Mouse (Mus musculus): ENCODE data around the gene Nup62.

Gene Nup62

DNA sequence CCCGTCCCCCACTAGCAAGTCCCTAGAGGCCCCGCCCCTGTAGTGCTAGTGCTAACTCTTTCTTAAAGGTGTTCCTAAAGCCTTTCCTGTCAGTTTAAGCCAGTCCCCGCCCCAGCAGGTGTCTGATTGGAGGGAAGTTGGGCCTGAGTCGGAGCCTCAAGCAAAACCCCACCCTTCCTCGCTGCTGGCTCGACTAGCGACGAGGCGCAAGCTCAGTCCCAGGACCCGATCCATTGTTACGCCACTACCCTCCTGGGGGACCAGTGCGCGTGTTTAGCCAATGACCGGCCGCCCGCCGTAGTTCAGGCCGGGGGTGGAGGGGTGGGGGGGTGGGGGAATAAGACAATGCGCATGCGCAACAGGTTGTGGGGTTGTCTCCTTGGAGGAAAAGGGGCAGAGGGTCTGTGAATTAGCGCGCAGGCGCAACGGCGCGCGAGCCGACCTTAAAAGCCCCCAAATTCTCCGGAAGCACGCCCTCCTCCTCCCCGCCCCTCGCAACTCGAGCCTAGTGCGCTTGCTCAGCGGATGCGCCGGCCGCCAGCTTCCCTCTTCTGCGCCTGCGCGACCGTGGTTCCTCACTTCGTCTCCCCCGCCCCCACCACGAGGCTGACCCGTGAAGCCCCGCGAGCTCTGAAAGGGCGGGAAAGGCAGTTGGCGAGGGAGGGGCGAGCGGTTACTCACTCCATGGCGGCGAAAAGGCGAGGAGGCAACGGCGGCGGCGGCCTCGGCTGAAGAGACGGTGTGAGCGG lies at the start of gene Nup62, which contains the start of gene Il4i1:
Nup62 (plus strand) TSS at position 368 of the 749 bp plus-strand sequence.
Il4i1 (plus strand) TSS at position 667 of the 749 bp plus-strand sequence.
- in situ Hi-C loops (cut with MboI; ENCODE audit: low sequenced_read_pairs) = no loop called here

GRCm38 (mm10) chr7:44768129-44768528 lies 47.8 kb upstream of the Nup62 start:
- in situ Hi-C loops (cut with MboI; ENCODE audit: low sequenced_read_pairs) = no loop called here

DNA sequence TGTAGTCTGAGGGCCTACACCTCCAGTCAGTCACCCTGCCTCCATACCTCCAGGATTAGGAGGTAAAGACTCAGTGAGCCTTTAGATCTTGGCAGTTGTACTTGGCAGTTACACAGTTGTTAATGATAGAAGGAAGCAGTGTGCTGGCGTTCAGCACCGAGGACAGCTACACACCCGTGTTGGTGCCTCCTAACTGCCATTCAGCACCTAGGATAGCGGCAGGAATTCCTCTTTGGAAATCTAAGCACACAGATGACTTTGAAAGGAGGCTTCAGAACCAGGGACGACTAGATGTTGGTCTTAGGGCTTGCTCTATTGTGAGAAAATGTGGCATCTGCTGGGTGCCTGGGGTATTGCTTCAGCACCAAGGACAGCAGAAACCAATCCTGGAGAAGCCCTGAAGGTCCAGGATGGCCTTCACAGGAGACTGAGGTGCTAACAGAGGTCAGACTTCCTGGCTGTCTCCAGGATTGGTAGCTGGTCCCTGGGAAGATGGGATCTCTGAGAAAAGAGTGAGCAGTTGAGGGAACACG lies 45.8 kb upstream of the Nup62 start:
- in situ Hi-C loops (cut with MboI; ENCODE audit: low sequenced_read_pairs) = no loop called here

DNA sequence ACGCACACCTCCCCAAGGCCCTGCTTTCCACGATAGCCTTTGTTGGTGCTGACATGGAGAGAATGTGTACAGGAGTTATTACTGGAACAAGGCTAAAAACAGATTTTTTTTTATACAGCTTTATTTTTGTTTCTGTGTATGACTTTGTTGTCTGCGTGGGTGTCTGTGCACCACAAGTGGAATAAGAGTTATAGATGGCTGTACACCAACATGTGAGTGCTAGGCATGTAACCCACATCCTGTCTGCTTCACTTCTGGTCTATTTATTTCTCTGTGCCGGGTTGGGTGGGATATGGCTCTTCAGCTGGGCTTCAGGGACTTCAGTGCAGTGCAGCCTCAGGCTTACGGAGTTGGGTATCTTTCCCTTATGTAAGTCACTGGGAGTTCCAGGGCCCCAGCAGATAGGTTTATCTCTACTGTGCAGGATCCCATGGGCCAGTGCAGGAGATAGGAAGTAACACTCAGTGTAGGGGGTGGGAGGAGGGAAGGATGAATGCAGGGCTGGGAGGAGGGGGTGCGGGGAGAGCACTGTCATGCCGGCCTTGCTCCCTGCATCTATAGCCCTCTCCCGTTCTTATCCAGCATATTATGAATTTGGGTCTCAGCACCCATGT lies 43.2 kb upstream of the Nup62 start:
- in situ Hi-C loops (cut with MboI; ENCODE audit: low sequenced_read_pairs) = no loop called here

DNA sequence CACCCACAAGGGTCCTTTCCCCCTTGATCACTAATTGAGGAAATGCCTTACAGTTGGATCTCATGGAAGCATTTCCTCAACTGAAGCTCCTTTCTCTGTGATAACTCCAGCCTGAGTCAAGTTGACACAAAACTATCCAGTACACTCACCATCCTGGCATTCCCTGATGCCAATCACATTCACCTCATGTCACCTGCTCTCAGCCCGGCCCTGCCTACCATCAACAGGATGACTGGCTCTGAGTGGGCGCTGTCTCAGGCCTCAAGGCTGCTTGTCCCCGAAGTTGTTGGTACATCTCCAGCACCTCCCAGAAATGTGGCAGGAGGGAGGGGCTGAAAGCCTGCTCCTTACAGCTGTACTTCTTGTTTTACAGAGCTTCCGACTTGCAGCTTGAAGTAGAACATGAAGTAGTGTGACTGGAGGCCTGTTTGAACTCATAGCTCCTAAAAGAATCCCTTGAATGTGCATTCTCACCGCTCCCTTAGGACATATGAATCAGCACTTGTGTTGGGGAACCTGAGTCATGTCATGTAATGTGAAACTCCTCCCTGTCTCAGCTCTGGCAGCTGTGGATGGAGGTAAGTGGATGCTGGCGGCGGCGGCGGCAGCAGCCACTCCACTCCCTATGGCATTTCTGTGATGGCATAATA lies 38.9 kb upstream of the Nup62 start:
- in situ Hi-C loops (cut with MboI; ENCODE audit: low sequenced_read_pairs) = no loop called here

DNA sequence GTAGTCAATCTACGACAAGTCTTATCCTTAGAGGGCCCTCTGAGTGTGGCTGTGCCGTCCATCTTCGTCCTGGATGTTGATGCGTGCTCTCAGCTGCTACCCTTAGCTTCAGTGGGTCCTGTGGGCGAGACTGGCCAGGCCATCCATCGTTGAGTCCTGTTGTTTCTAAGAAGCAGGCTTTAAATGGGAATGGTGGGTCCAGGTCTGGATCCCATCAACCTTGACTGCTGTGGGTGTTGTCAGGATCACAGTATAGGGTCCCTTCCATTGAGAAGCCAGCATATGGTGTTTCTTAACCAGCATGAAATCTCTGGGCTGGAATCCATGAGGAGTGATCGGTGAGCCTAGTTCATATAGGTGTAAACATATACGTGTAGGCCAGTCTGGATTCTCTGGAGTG lies 35.8 kb upstream of the Nup62 start:
- in situ Hi-C loops (cut with MboI; ENCODE audit: low sequenced_read_pairs) = no loop called here

DNA sequence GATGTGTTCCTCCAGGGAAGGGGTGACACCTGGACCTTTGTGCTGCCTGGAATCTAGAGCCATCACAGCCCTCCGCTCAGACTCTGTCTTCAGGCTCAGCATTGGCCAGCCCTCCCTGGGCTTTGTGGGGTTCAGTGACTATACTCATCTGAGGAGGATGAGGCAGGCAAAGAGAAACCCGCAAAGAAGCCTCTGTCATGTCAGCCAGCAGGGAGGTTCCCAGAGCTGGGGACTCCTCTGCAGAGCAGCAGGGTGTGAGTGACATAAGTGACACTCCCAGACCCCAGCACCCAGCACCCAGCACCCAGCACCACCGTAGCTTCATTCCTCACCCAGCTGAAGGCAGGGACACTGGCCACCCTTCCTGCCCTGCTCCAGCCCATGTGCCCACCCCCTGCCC lies 26.4 kb upstream of the Nup62 start:
- in situ Hi-C loops (cut with MboI; ENCODE audit: low sequenced_read_pairs) = no loop called here

- in situ Hi-C loops (cut with MboI; ENCODE audit: low sequenced_read_pairs) = no loop called here
These were observed 25.8 kb upstream of the Nup62 start for GRCm38 (mm10) chr7:44790066-44790465.

DNA sequence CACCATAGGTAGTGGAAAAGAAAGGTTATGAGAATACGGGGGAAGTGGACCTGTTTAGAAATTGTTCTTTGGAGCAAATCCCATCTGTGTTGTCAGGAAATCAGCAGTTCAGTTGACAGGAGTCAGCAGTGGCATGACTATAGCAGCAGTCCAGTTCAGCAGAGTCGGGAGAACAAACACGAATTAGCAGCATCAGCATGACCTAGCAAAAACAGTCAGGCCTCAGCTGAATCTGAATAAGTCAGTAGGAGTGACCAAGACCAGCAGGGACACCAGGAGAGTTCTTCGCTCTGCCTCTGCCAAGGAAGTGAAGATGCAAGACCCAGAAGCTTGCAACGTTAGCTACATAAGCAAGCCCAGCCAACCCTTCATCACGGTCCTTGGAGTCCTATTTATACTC lies 23.1 kb upstream of the Nup62 start:
- in situ Hi-C loops (cut with MboI; ENCODE audit: low sequenced_read_pairs) = no loop called here

GRCm38 (mm10) chr7:44808927-44809326 lies 7.0 kb upstream of the Nup62 start:
- in situ Hi-C loops (cut with MboI; ENCODE audit: low sequenced_read_pairs) = no loop called here

- in situ Hi-C loops (cut with MboI; ENCODE audit: low sequenced_read_pairs) = no loop called here
These were observed 6.4 kb upstream of the Nup62 start for GRCm38 (mm10) chr7:44809466-44809865.

- in situ Hi-C loops (cut with MboI; ENCODE audit: low sequenced_read_pairs) = no loop called here
These were observed 5.5 kb upstream of the Nup62 start for GRCm38 (mm10) chr7:44810365-44810764.

GRCm38 (mm10) chr7:44810819-44811557 lies 4.9 kb upstream of the Nup62 start:
- in situ Hi-C loops (cut with MboI; ENCODE audit: low sequenced_read_pairs) = no loop called here

- in situ Hi-C loops (cut with MboI; ENCODE audit: low sequenced_read_pairs) = no loop called here
These were observed 3.1 kb upstream of the Nup62 start for GRCm38 (mm10) chr7:44812651-44813325.

- in situ Hi-C loops (cut with MboI; ENCODE audit: low sequenced_read_pairs) = no loop called here
These were observed 1.9 kb upstream of the Nup62 start for GRCm38 (mm10) chr7:44813985-44814384.

GRCm38 (mm10) chr7:44814423-44814822 lies 1.5 kb upstream of the Nup62 start:
- in situ Hi-C loops (cut with MboI; ENCODE audit: low sequenced_read_pairs) = no loop called here

DNA sequence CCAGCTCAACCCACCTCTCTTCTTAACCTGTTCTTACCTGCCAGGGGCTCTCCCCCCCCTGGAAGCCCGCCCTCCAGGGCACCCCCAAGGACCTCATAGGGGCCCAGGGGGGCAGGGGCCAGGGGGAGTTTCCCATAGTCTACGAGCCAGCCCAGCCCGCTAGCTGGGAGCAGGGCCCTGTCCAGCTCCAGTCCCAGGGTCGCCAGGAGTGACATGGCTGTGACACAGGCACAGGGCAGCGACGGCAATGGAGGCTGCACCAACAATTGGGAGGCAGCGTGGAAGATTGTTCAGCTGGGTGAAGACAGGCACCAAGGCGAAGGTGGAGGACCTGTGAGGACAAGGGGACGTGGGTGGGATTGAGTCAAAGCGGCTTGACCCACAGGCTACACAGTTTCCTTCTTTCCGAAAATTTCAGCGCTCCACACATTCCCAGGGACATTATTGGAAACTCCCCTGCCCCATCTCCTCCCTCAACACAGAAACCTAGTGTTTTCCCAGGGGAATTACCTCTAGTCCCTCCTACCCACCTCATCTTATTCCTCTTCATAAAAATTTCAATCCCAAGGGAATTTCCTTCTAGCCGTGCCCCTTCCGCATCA lies 835 bp upstream of the Nup62 start:
- in situ Hi-C loops (cut with MboI; ENCODE audit: low sequenced_read_pairs) = no loop called here

- in situ Hi-C loops (cut with MboI; ENCODE audit: low sequenced_read_pairs) = no loop called here
These were observed 658 bp downstream of the Nup62 start, which contains the start of gene Atf5 for GRCm38 (mm10) chr7:44816470-44817021. Gene Atf5 (minus strand): TSS chr7:44816658.

DNA sequence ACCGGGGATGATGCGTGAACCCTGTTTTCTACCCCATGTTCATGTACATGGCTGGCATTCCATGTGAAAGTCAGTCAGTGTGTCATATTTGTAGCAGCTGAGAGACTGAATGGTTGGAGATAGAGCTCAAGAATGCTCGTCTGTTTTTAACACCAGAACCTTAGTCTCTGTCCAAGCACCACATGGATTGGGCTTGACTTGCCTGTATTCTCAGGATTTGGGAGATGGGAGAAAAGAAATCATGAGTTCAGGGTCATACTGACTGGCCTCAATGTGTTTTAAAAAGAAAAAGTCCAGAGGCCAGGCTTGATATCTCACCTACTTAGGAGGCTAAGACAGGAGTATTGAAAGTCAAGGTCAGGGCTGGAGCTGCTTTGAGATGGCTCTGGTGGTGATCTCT lies 1.6 kb downstream of the Nup62 start:
- in situ Hi-C loops (cut with MboI; ENCODE audit: low sequenced_read_pairs) = no loop called here

DNA sequence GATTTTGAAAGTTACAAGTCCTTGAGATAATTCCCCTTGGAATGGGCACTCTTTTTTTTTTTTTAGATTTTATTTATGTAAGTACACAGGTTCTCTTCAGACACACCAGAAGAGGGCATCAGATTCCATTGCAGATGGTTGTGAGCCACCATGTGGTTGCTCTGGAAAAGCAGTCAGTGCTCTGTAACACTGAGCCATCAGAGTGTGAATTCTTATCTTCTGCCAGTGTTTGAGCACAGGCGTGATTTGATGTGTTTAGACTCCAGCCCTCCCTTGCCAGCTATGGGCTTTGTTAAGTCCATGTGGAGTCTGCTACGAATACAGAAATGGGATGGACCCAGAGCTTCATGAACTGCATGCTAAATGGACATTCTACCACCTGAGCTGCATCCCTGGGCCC lies 2.3 kb downstream of the Nup62 start:
- in situ Hi-C loops (cut with MboI; ENCODE audit: low sequenced_read_pairs) = no loop called here
